Mouse (Mus musculus) intestine, embryonic 16.5 days (tissue): ENCODE measurements around the gene Esyt2. TPM values are rescaled to one million over a fixed set of nuclear protein-coding genes. Genes with fewer than 3 reads are reported as not detected.
A peak's percentile ranks its signal among the peaks of the same experiment; 100 is the strongest.

Source experiments
- ATAC-seq: fragments of 200-750 bp; cut with Nextera tagmentation; 2 replicates; pipeline ENCODE4 v1.8.0; 2017; ENCODE audit warnings: moderate TSS enrichment, moderate library complexity
- H3K27ac ChIP-seq: fragments of 300-500 bp; sonication (generic); 2 replicates; pipeline ENCODE4 v1.5.1; 2014; ENCODE audit warnings: mild to moderate bottlenecking, low read length
- H3K27me3 ChIP-seq: fragments of 300-500 bp; sonication (generic); replicated peaks from 2 replicates; pipeline ENCODE4 v1.6.1; 2014; ENCODE audit warnings: low read length, control low read depth, mixed read lengths; ENCODE audit not compliant: control insufficient read depth, insufficient read depth
- H3K36me3 ChIP-seq: fragments of 300-500 bp; sonication (generic); 2 replicates; pipeline ENCODE4 v1.6.1; 2014; ENCODE audit warnings: low read length, control low read depth; ENCODE audit not compliant: control insufficient read depth, insufficient read depth
- H3K4me1 ChIP-seq: fragments of 300-500 bp; sonication (generic); 2 replicates; pipeline ENCODE4 v1.6.1; 2014; ENCODE audit warnings: low read length, control low read depth, mixed read lengths; ENCODE audit not compliant: control insufficient read depth, insufficient read depth
- H3K4me2 ChIP-seq: fragments of 300-500 bp; sonication (generic); 2 replicates; pipeline ENCODE4 v1.6.1; 2014; ENCODE audit warnings: low read depth, low read length, control low read depth
- H3K4me3 ChIP-seq: fragments of 300-500 bp; sonication (generic); 2 replicates; pipeline ENCODE4 v1.5.1; 2014; ENCODE audit warnings: mild to moderate bottlenecking, low read length
- H3K9ac ChIP-seq: fragments of 300-500 bp; sonication (generic); 2 replicates; pipeline ENCODE4 v1.6.1; 2014; ENCODE audit warnings: low read depth, low read length
- H3K9me3 ChIP-seq: fragments of 300-500 bp; sonication (generic); 2 replicates; pipeline ENCODE4 v1.6.1; 2016; ENCODE audit warnings: low read length, control low read depth; ENCODE audit not compliant: control insufficient read depth
- whole genome bisulfite sequencing: fragments of 180-500 bp; shearing (Covaris S2); extraction: QIAGEN DNeasy Blood & Tissue Kit; methylation state at CpG from one replicate; pipeline ENCODE4 v1.1.7; 2014; 5-methylcytosine and 5-hydroxymethylcytosine counted together
- polyA plus RNA-seq: library from polyadenylated mRNA; unstranded; fragments of >200 nt; fragmentation: Nextera tagmentation; extraction: Ambion mirVana; gene quantifications from 2 replicates; pipeline ENCODE4 v1.2.1, GENCODE M21; 2015

Gene Esyt2
- polyA plus RNA-seq, 1 experiment from 2014 or later: 15.7 TPM

- H3K9ac ChIP-seq: peak overlapping the region; percentile 67; the same call in 1 of the 2 replicates
Measured at GRCm38 (mm10) chr12:116404012-116404679, 123.2 kb downstream of the Esyt2 start.

GRCm38 (mm10) chr12:116405045-116405835, 124.2 kb downstream of the Esyt2 start, which contains the start of gene Ncapg2:
Gene Ncapg2 (plus strand): TSS chr12:116405402.
- under 1% methylated on average over 71 of the region's 72 CpGs for WGBS
- Histone ChIP-seq H3K4me1 (peaks cover 6% of the 10 kb centered on the region), H3K27ac (peak within 1 kb of the TSS; percentile 54), H3K9ac (peak within 1 kb of the TSS; percentile 90), H3K4me3 (peak within 1 kb of the TSS; percentile 85), H3K9me3 (peaks cover 8% of the 10 kb centered on the region), H3K4me2 (peak within 1 kb of the TSS; percentile 90), H3K36me3 (peaks cover 7% of the 10 kb centered on the region; the same call in 1 of the 2 replicates), H3K27me3 (no peaks in the 10 kb centered on the region)
- ATAC-seq: peak; percentile 99

More at GRCm38 (mm10) chr12:116404012-116404679, 123.2 kb downstream of the Esyt2 start:
- peaks cover 7% of the 10 kb centered on the region; the same call in 1 of the 2 replicates for H3K36me3 ChIP-seq
- no peak overlapping the region; the same call in 1 of the 2 replicates for H3K27ac ChIP-seq
- peaks cover 6% of the 10 kb centered on the region for H3K4me1 ChIP-seq
- H3K4me3 ChIP-seq: peak overlapping the region; percentile 85
- ATAC-seq: peak; percentile 2; the same call in 1 of the 2 replicates
- 95% methylated on average over 18 of the region's 18 CpGs for WGBS
- H3K9me3 ChIP-seq: peaks cover 8% of the 10 kb centered on the region
- H3K27me3 ChIP-seq: no peaks in the 10 kb centered on the region
- peak overlapping the region; percentile 90 for H3K4me2 ChIP-seq

- H3K27ac ChIP-seq: peak overlapping the region; percentile 54
Measured at GRCm38 (mm10) chr12:116405836-116406155, 124.8 kb downstream of the Esyt2 start.

GRCm38 (mm10) chr12:116407883-116408282, 126.9 kb downstream of the Esyt2 start:
- no peak overlapping the region for H3K27ac ChIP-seq
- H3K36me3 ChIP-seq: peaks cover 7% of the 10 kb centered on the region; the same call in 1 of the 2 replicates
- no peak overlapping the region for H3K9ac ChIP-seq
- no peak for ATAC-seq
- H3K9me3 ChIP-seq: peaks cover 8% of the 10 kb centered on the region
- WGBS: 92% methylated on average over 5 of the region's 5 CpGs
- H3K27me3 ChIP-seq: no peaks in the 10 kb centered on the region
- no peak overlapping the region for H3K4me3 ChIP-seq
- H3K4me2 ChIP-seq: no peak overlapping the region
- peaks cover 6% of the 10 kb centered on the region for H3K4me1 ChIP-seq

More at GRCm38 (mm10) chr12:116405836-116406155, 124.8 kb downstream of the Esyt2 start:
- no peaks in the 10 kb centered on the region for H3K27me3 ChIP-seq
- H3K36me3 ChIP-seq: peaks cover 7% of the 10 kb centered on the region; the same call in 1 of the 2 replicates
- peaks cover 6% of the 10 kb centered on the region for H3K4me1 ChIP-seq
- peak; percentile 24 for ATAC-seq
- peak overlapping the region; percentile 85 for H3K4me3 ChIP-seq
- H3K9me3 ChIP-seq: peaks cover 8% of the 10 kb centered on the region
- H3K4me2 ChIP-seq: peak overlapping the region; percentile 90
- H3K9ac ChIP-seq: peak overlapping the region; percentile 90
- 11% methylated on average over 8 of the region's 8 CpGs for WGBS

GRCm38 (mm10) chr12:116414941-116415340, 133.9 kb downstream of the Esyt2 start:
- no peaks in the 10 kb centered on the region for H3K9me3 ChIP-seq
- WGBS: 95% methylated on average over 4 of the region's 4 CpGs
- H3K27me3 ChIP-seq: no peaks in the 10 kb centered on the region
- no peaks in the 10 kb centered on the region for H3K36me3 ChIP-seq
- H3K4me2 ChIP-seq: no peak overlapping the region
- no peak overlapping the region for H3K4me3 ChIP-seq
- no peaks in the 10 kb centered on the region for H3K4me1 ChIP-seq
- ATAC-seq: no peak
- H3K9ac ChIP-seq: no peak overlapping the region
- H3K27ac ChIP-seq: no peak overlapping the region

GRCm38 (mm10) chr12:116416514-116416913, 135.5 kb downstream of the Esyt2 start:
- ATAC-seq: no peak
- no peak overlapping the region for H3K4me2 ChIP-seq
- no peaks in the 10 kb centered on the region for H3K4me1 ChIP-seq
- no peak overlapping the region for H3K9ac ChIP-seq
- H3K9me3 ChIP-seq: no peaks in the 10 kb centered on the region
- H3K4me3 ChIP-seq: no peak overlapping the region
- H3K27me3 ChIP-seq: no peaks in the 10 kb centered on the region
- 85% methylated on average over 1 of the region's 1 CpGs for WGBS
- no peaks in the 10 kb centered on the region for H3K36me3 ChIP-seq
- no peak overlapping the region for H3K27ac ChIP-seq

- no peaks in the 10 kb centered on the region for H3K9me3 ChIP-seq
- H3K27ac ChIP-seq: no peak overlapping the region
- no peak overlapping the region for H3K9ac ChIP-seq
- no peak overlapping the region for H3K4me3 ChIP-seq
- peaks cover 4% of the 10 kb centered on the region for H3K36me3 ChIP-seq
- no peak overlapping the region for H3K4me2 ChIP-seq
- 92% methylated on average over 2 of the region's 2 CpGs for WGBS
- H3K4me1 ChIP-seq: no peaks in the 10 kb centered on the region
- H3K27me3 ChIP-seq: no peaks in the 10 kb centered on the region
- ATAC-seq: no peak
Measured at GRCm38 (mm10) chr12:116421656-116422055, 140.7 kb downstream of the Esyt2 start.

GRCm38 (mm10) chr12:116425392-116425791, 144.4 kb downstream of the Esyt2 start:
- H3K9ac ChIP-seq: no peak overlapping the region
- no peak overlapping the region for H3K27ac ChIP-seq
- H3K27me3 ChIP-seq: no peaks in the 10 kb centered on the region
- no peak overlapping the region for H3K4me2 ChIP-seq
- H3K9me3 ChIP-seq: no peaks in the 10 kb centered on the region
- H3K4me1 ChIP-seq: no peaks in the 10 kb centered on the region
- 94% methylated on average over 2 of the region's 2 CpGs for WGBS
- no peak for ATAC-seq
- H3K36me3 ChIP-seq: peaks cover 9% of the 10 kb centered on the region
- H3K4me3 ChIP-seq: no peak overlapping the region

GRCm38 (mm10) chr12:116433742-116434141, 152.7 kb downstream of the Esyt2 start:
- Histone ChIP-seq H3K4me3 (no peak overlapping the region), H3K4me1 (no peaks in the 10 kb centered on the region), H3K9ac (no peak overlapping the region), H3K27me3 (no peaks in the 10 kb centered on the region), H3K4me2 (no peak overlapping the region), H3K36me3 (no peaks in the 10 kb centered on the region; the same call in 1 of the 2 replicates), H3K9me3 (no peaks in the 10 kb centered on the region), H3K27ac (no peak overlapping the region)
- 82% methylated on average over 2 of the region's 2 CpGs for WGBS
- ATAC-seq: no peak
